In genomic region chr11:65820280-65820679, GRCm38 (mm10) we compare ENCODE assay signal across 8 mouse cellular contexts. TPM values are rescaled to one million over a fixed set of nuclear protein-coding genes. Genes with fewer than 3 reads are reported as not detected.
DNase-seq lines count a peak whose midpoint lies in the region; ATAC-seq and TF ChIP-seq lines count a peak whose summit lies in the region.

No protein-coding gene starts in this region.

- H3K4me1 ChIP-seq in hindbrain, embryonic 11.5 days (replicated peaks; ENCODE audit: control insufficient read depth, insufficient read depth, low read length), result no peaks in the 10 kb centered on the region
- H3K4me1 ChIP-seq in hindbrain, embryonic 10.5 days (replicated peaks), result peaks cover 9% of the 10 kb centered on the region
- H3K4me1 ChIP-seq in E14TG2a.4 (replicated peaks; ENCODE audit: low read depth, low read length), result peaks cover 4% of the 10 kb centered on the region; the same call in 1 of the 2 replicates
- H3K4me1 ChIP-seq in forebrain, embryonic 12.5 days, result no peaks in the 10 kb centered on the region; the same call in 1 of the 2 replicates
- H3K4me1 ChIP-seq in limb, embryonic 14.5 days (ENCODE audit: control insufficient read depth, insufficient read depth, low read length), result 0 out of 2 replicates have a peak, but pooled peaks cover 2% of the 10 kb centered on the region
- H3K4me1 ChIP-seq in heart, embryonic 10.5 days, result no peaks in the 10 kb centered on the region

- peak; percentile 35 for TF ChIP-seq CTCF in E14TG2a.4 (conservative IDR thresholded peaks at IDR 0.05; ENCODE audit: low read length)

- TF ChIP-seq POLR2A in limb, embryonic 14.5 days (IDR thresholded peaks at IDR 0.05; ENCODE audit: borderline replicate concordance, extremely low read depth, insufficient read depth, insufficient read length), result no peak

- peak; percentile 45; the same call in 1 of the 2 replicates for ATAC-seq in hindbrain, embryonic 11.5 days (ENCODE audit: low FRiP score)
- ATAC-seq in forebrain, embryonic 12.5 days (ENCODE audit: low FRiP score), result peak; percentile 51; the same call in 1 of the 2 replicates
- no peak for ATAC-seq in limb, embryonic 14.5 days (ENCODE audit: low FRiP score, low read depth)
- no peak for ATAC-seq in inflammation-experienced regulatory T-cells, adult 6 months

- H3K36me3 ChIP-seq in hindbrain, embryonic 11.5 days (ENCODE audit: control insufficient read depth, insufficient read depth, low read length), result no peaks in the 10 kb centered on the region
- peaks cover 68% of the 10 kb centered on the region for H3K36me3 ChIP-seq in hindbrain, embryonic 10.5 days
- peaks cover 46% of the 10 kb centered on the region for H3K36me3 ChIP-seq in E14TG2a.4 (ENCODE audit: insufficient read depth, low read length)
- H3K36me3 ChIP-seq in forebrain, embryonic 12.5 days (replicated peaks), result peaks cover 42% of the 10 kb centered on the region
- peaks cover 44% of the 10 kb centered on the region for H3K36me3 ChIP-seq in limb, embryonic 14.5 days (ENCODE audit: control insufficient read depth, insufficient read depth, low read length)
- peaks cover 55% of the 10 kb centered on the region for H3K36me3 ChIP-seq in heart, embryonic 10.5 days

- no peak overlapping the region for H3K4me2 ChIP-seq in hindbrain, embryonic 11.5 days (replicated peaks; ENCODE audit: low read depth, low read length)
- no peak overlapping the region for H3K4me2 ChIP-seq in forebrain, embryonic 12.5 days
- no peak overlapping the region for H3K4me2 ChIP-seq in limb, embryonic 14.5 days (replicated peaks; ENCODE audit: low read depth, low read length, severe bottlenecking)

- WGBS in hindbrain, embryonic 11.5 days, result 74% methylated on average over 5 of the region's 5 CpGs
- WGBS in hindbrain, embryonic 10.5 days, result 69% methylated on average over 5 of the region's 5 CpGs
- 75% methylated on average over 5 of the region's 5 CpGs for WGBS in forebrain, embryonic 12.5 days
- WGBS in limb, embryonic 14.5 days, result 78% methylated on average over 5 of the region's 5 CpGs
- WGBS in heart, embryonic 10.5 days, result 68% methylated on average over 5 of the region's 5 CpGs

- no peaks in the 10 kb centered on the region for H3K27me3 ChIP-seq in hindbrain, embryonic 11.5 days (ENCODE audit: control insufficient read depth, insufficient read depth, low read length)
- H3K27me3 ChIP-seq in hindbrain, embryonic 10.5 days (ENCODE audit: insufficient read depth, poor library complexity, severe bottlenecking), result no peaks in the 10 kb centered on the region
- H3K27me3 ChIP-seq in E14TG2a.4 (ENCODE audit: insufficient read depth, low read length), result no peaks in the 10 kb centered on the region
- H3K27me3 ChIP-seq in forebrain, embryonic 12.5 days, result no peaks in the 10 kb centered on the region
- H3K27me3 ChIP-seq in limb, embryonic 14.5 days (ENCODE audit: control insufficient read depth, insufficient read depth, low read length), result no peaks in the 10 kb centered on the region
- H3K27me3 ChIP-seq in heart, embryonic 10.5 days (ENCODE audit: insufficient read depth, poor library complexity, severe bottlenecking), result no peaks in the 10 kb centered on the region

- H3K9ac ChIP-seq in hindbrain, embryonic 11.5 days (ENCODE audit: low read depth, low read length), result no peak overlapping the region
- no peak overlapping the region for H3K9ac ChIP-seq in forebrain, embryonic 12.5 days
- H3K9ac ChIP-seq in limb, embryonic 14.5 days (ENCODE audit: low read depth, low read length, severe bottlenecking), result no peak overlapping the region

- peak; percentile 54 for DNase-seq in hindbrain, embryonic 11.5 days (ENCODE audit: low spot score)
- DNase-seq in hindbrain, embryonic 10.5 days (ENCODE audit: low spot score), result no peak
- DNase-seq in limb, embryonic 14.5 days (ENCODE audit: low spot score), result peak; percentile 18
- DNase-seq in heart, embryonic 10.5 days (ENCODE audit: low spot score), result no peak
- DNase-seq in left cerebral cortex, adult 9 months (ENCODE audit: low spot score in 2 of 2), result no peak

- H3K4me3 ChIP-seq in hindbrain, embryonic 11.5 days (ENCODE audit: low read depth, low read length), result no peak overlapping the region
- H3K4me3 ChIP-seq in hindbrain, embryonic 10.5 days, result no peak overlapping the region
- no peak overlapping the region for H3K4me3 ChIP-seq in E14TG2a.4 (replicated peaks; ENCODE audit: low read length)
- H3K4me3 ChIP-seq in forebrain, embryonic 12.5 days (replicated peaks), result no peak overlapping the region
- no peak overlapping the region for H3K4me3 ChIP-seq in limb, embryonic 14.5 days (replicated peaks; ENCODE audit: low read length)
- H3K4me3 ChIP-seq in heart, embryonic 10.5 days, result no peak overlapping the region

- no peak overlapping the region for H3K27ac ChIP-seq in hindbrain, embryonic 11.5 days (ENCODE audit: low read depth, low read length)
- H3K27ac ChIP-seq in hindbrain, embryonic 10.5 days, result no peak overlapping the region
- no peak overlapping the region for H3K27ac ChIP-seq in forebrain, embryonic 12.5 days
- H3K27ac ChIP-seq in limb, embryonic 14.5 days (replicated peaks; ENCODE audit: low read depth, low read length), result no peak overlapping the region
- no peak overlapping the region for H3K27ac ChIP-seq in heart, embryonic 10.5 days

- no peaks in the 10 kb centered on the region for H3K9me3 ChIP-seq in hindbrain, embryonic 11.5 days (ENCODE audit: control insufficient read depth, low read length)
- H3K9me3 ChIP-seq in hindbrain, embryonic 10.5 days, result no peaks in the 10 kb centered on the region
- no peaks in the 10 kb centered on the region for H3K9me3 ChIP-seq in E14TG2a.4 (ENCODE audit: low read length)
- H3K9me3 ChIP-seq in forebrain, embryonic 12.5 days, result no peaks in the 10 kb centered on the region
- no peaks in the 10 kb centered on the region for H3K9me3 ChIP-seq in limb, embryonic 14.5 days (ENCODE audit: control insufficient read depth, low read length)
- H3K9me3 ChIP-seq in heart, embryonic 10.5 days, result no peaks in the 10 kb centered on the region

RNA-seq across cellular contexts. Expression of gene Zkscan6, which starts 13.3 kb away (rescaled TPM):
- 10.6 and 15.2 TPM in 2 replicates for polyA plus RNA-seq in hindbrain, embryonic 11.5 days (2014; fragmentation: Nextera tagmentation; extraction: Ambion mirVana)
- polyA plus RNA-seq in hindbrain, embryonic 10.5 days (2016; fragmentation: Nextera tagmentation; extraction: Ambion mirVana), result 11.8 and 13.6 TPM in 2 replicates
- 15.8 and 17.2 TPM in 2 replicates for polyA plus RNA-seq in forebrain, embryonic 12.5 days (2016; fragmentation: Nextera tagmentation; extraction: Ambion mirVana)
- polyA plus RNA-seq in limb, embryonic 14.5 days (2012; rRNA removed), result 6.7 and 7.7 TPM in 2 replicates
- 14.5 and 14.9 TPM in 2 replicates for polyA plus RNA-seq in limb, embryonic 14.5 days (2014; fragmentation: Nextera tagmentation; extraction: Ambion mirVana)
- polyA plus RNA-seq in inflammation-experienced regulatory T-cells, adult 6 months (2017; shearing (Covaris generic)), result 10 to 100 TPM in 2 of 3 experiments, 1 to 10 TPM in 1; 7.6 to 17.5 (median 13.7) TPM
- polyA plus RNA-seq in heart, embryonic 10.5 days (2016; fragmentation: Nextera tagmentation; extraction: Ambion mirVana), result 10.9 and 12.0 TPM in 2 replicates

RNA-seq across cellular contexts. Expression of gene Map2k4, which starts 32.2 kb away (rescaled TPM):
- polyA plus RNA-seq in hindbrain, embryonic 11.5 days (2014; fragmentation: Nextera tagmentation; extraction: Ambion mirVana), result 82.7 and 87.7 TPM in 2 replicates
- polyA plus RNA-seq in hindbrain, embryonic 10.5 days (2016; fragmentation: Nextera tagmentation; extraction: Ambion mirVana), result 57.5 and 62.8 TPM in 2 replicates
- 66.0 and 67.0 TPM in 2 replicates for polyA plus RNA-seq in forebrain, embryonic 12.5 days (2016; fragmentation: Nextera tagmentation; extraction: Ambion mirVana)
- 39.0 and 40.2 TPM in 2 replicates for polyA plus RNA-seq in limb, embryonic 14.5 days (2012; rRNA removed)
- 68.8 and 69.6 TPM in 2 replicates for polyA plus RNA-seq in limb, embryonic 14.5 days (2014; fragmentation: Nextera tagmentation; extraction: Ambion mirVana)
- 10 to 100 TPM; 15.2 to 17.4 (median 15.8) TPM for polyA plus RNA-seq in inflammation-experienced regulatory T-cells, adult 6 months (2017; shearing (Covaris generic))
- polyA plus RNA-seq in heart, embryonic 10.5 days (2016; fragmentation: Nextera tagmentation; extraction: Ambion mirVana), result 70.3 and 71.2 TPM in 2 replicates

Comparison
In these comparisons a context has a peak if more than half of its experiments do, and no peak if none do; other contexts are left out.
1. DNase-seq: peak in hindbrain, embryonic 11.5 days (single experiment) and limb, embryonic 14.5 days (single experiment); none in hindbrain, embryonic 10.5 days (single experiment), heart, embryonic 10.5 days (single experiment) and left cerebral cortex, adult 9 months (0 of 2).
2. ATAC-seq: peak in hindbrain, embryonic 11.5 days (single experiment) and forebrain, embryonic 12.5 days (single experiment); none in limb, embryonic 14.5 days (single experiment) and inflammation-experienced regulatory T-cells, adult 6 months (single experiment).